Mouse (Mus musculus) lung, adult 2 months (tissue): Measurements from ENCODE around the gene Cfap221.

Experiments used
- CTCF ChIP-seq: fragments of 200-500 bp; IDR thresholded peaks from 2 replicates; pipeline ENCODE4 v1.5.1; 2011; ENCODE audit warnings: mild to moderate bottlenecking, low read length, control low read depth; ENCODE audit not compliant: insufficient read depth
- POLR2A ChIP-seq: fragments of 200-500 bp; IDR thresholded peaks from 2 replicates; pipeline ENCODE4 v1.6.1; 2011; ENCODE audit warnings: low read depth, mild to moderate bottlenecking, control low read depth, low read length, borderline replicate concordance; ENCODE audit errors: extremely low read depth

- no peak for TF ChIP-seq CTCF
- TF ChIP-seq POLR2A, result no peak
Observed at GRCm38 (mm10) chr1:120042421-120042820, 45.4 kb upstream of the Cfap221 start.
